Mouse (Mus musculus) bone marrow macrophage, adult 2 months (primary cell): Measurements from ENCODE around the gene Grm7.

Experiments used
- CTCF ChIP-seq: IDR thresholded peaks from 2 replicates; pipeline ENCODE4 v1.5.1; 2012; ENCODE audit warnings: low read depth, mild to moderate bottlenecking, low read length, moderate library complexity
- POLR2A ChIP-seq: IDR thresholded peaks from 2 replicates; pipeline ENCODE4 v1.6.1; 2012; ENCODE audit warnings: mild to moderate bottlenecking, low read depth, low read length, borderline replicate concordance

GRCm38 (mm10) chr6:110982013-110982412 lies 336.6 kb downstream of the Grm7 start:
- TF ChIP-seq CTCF (no peak), POLR2A (no peak)
